Mouse (Mus musculus): ENCODE data around the gene Capza2.

- TF ChIP-seq CTCF (IDR thresholded peaks at IDR 0.05; ENCODE audit: extremely low read depth, insufficient read depth, low read length): no peak
- TF ChIP-seq POLR2A (IDR thresholded peaks at IDR 0.05; ENCODE audit: extremely low read depth, insufficient read depth, low read length): peak; percentile 69
These were observed 733 bp downstream of the Capza2 start for GRCm38 (mm10) chr6:17636764-17637170.

Measured in cortical plate, adult 2 months (tissue).